ENCODE assay signal across 8 mouse cellular contexts in the genomic region with DNA sequence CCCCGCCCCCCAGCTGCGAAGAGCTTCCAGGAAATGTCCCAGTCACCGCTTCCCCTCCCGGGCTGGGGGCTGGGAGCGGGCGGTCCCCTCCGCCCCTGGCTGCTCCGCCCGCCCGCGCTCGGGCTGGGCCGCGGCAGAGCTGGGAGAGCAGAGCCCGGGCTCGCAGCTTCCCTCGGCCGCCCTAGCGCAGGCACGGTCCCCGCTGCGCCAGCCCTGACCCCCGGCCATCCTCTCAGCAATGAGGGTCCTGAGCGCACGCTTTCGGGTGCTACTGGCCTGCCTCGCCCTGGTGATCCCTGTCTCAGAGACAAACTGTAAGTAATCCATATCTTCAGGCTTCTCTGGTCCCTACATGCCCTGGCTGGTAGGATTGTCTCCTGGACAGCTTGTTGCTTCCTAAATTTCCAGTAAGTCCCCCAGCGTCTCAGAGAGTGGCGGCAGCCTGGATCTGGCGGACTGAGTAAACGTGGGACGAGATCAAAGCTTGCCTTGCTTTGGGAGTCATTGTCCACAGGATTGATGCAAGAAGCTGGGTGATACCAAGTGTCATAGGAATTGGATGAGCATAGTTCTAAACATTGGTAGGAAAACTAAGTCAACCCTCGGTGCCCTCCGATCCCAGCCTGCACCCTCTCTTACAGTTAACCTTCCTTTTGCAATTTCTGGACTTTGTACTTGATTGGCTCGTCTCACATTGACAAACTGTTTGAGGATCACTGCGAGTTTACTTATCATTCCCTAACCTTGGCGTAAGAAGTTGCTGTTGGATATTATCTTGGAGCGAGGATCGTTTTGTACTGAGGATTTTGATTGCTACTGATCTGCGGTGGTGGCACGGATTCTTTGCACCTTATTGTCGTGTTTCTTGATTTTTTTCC. TPM values are rescaled to one million over a fixed set of nuclear protein-coding genes. Genes with fewer than 3 reads are reported as not detected.
A peak's percentile ranks its signal among the peaks of the same experiment; 100 is the strongest.
DNase-seq lines count a peak whose midpoint lies in the region; ATAC-seq lines count a peak whose summit lies in the region.

A gene (plus strand): TSS at position 117 of the 878 bp plus-strand sequence.

- no peaks in the 10 kb centered on the region for H3K9me3 ChIP-seq in forebrain, embryonic 11.5 days (ENCODE audit: control insufficient read depth, low read length)
- H3K9me3 ChIP-seq in heart, embryonic 16.5 days (replicated peaks; ENCODE audit: control insufficient read depth, low read length): no peaks in the 10 kb centered on the region
- no peaks in the 10 kb centered on the region for H3K9me3 ChIP-seq in neural tube, embryonic 14.5 days (ENCODE audit: control insufficient read depth, low read length)

- H3K27ac ChIP-seq in forebrain, embryonic 11.5 days (ENCODE audit: low read depth, low read length): 0 out of 2 replicates have a peak within 1 kb of the TSS, but pooled peaks have one; percentile 18
- H3K27ac ChIP-seq in heart, embryonic 16.5 days (ENCODE audit: low read length): peak within 1 kb of the TSS; percentile 83
- peak within 1 kb of the TSS; percentile 40; the same call in 1 of the 2 replicates for H3K27ac ChIP-seq in neural tube, embryonic 14.5 days (ENCODE audit: low read depth, low read length)

- peak; percentile 22 to 32 for DNase-seq in B cell, adult 2 months
- DNase-seq in adrenal gland, postnatal 10 days: peak; percentile 82
- DNase-seq in forebrain, embryonic 11.5 days (ENCODE audit: low spot score): peak; percentile 80
- peak; percentile 83 for DNase-seq in kidney, postnatal 14 days
- DNase-seq in lung, adult 18-20 months: peak; percentile 77 to 78
- DNase-seq in thymus, adult 18-20 months: peak; percentile 7 to 39

- H3K27me3 ChIP-seq in forebrain, embryonic 11.5 days (ENCODE audit: control insufficient read depth, insufficient read depth, low read length): no peaks in the 10 kb centered on the region
- H3K27me3 ChIP-seq in heart, embryonic 16.5 days (ENCODE audit: control insufficient read depth, insufficient read depth, low read length): no peaks in the 10 kb centered on the region
- H3K27me3 ChIP-seq in neural tube, embryonic 14.5 days (ENCODE audit: control insufficient read depth, insufficient read depth, low read length): no peaks in the 10 kb centered on the region

- peak within 1 kb of the TSS; percentile 87 for H3K4me2 ChIP-seq in forebrain, embryonic 11.5 days (ENCODE audit: low read depth, low read length, severe bottlenecking)
- H3K4me2 ChIP-seq in heart, embryonic 16.5 days (ENCODE audit: low read depth, low read length): peak within 1 kb of the TSS; percentile 94
- H3K4me2 ChIP-seq in neural tube, embryonic 14.5 days (ENCODE audit: low read depth, low read length): peak within 1 kb of the TSS; percentile 94

- 6% methylated on average over 38 of the region's 42 CpGs for WGBS in forebrain, embryonic 11.5 days
- WGBS in heart, embryonic 16.5 days: 3% methylated on average over 34 of the region's 42 CpGs
- 4% methylated on average over 42 of the region's 42 CpGs for WGBS in neural tube, embryonic 14.5 days

- H3K9ac ChIP-seq in forebrain, embryonic 11.5 days (ENCODE audit: low read length): peak within 1 kb of the TSS; percentile 89
- peak within 1 kb of the TSS; percentile 92 for H3K9ac ChIP-seq in heart, embryonic 16.5 days (ENCODE audit: low read length)
- peak within 1 kb of the TSS; percentile 71 for H3K9ac ChIP-seq in neural tube, embryonic 14.5 days (replicated peaks; ENCODE audit: low read depth, low read length)

- no peaks in the 10 kb centered on the region for H3K36me3 ChIP-seq in forebrain, embryonic 11.5 days (ENCODE audit: control insufficient read depth, insufficient read depth, low read length)
- H3K36me3 ChIP-seq in heart, embryonic 16.5 days (ENCODE audit: control insufficient read depth, insufficient read depth): no peaks in the 10 kb centered on the region
- H3K36me3 ChIP-seq in neural tube, embryonic 14.5 days (ENCODE audit: control insufficient read depth, insufficient read depth, low read length): no peaks in the 10 kb centered on the region

- H3K4me3 ChIP-seq in forebrain, embryonic 11.5 days (ENCODE audit: low read depth, low read length): peak within 1 kb of the TSS; percentile 48
- peak within 1 kb of the TSS; percentile 82 for H3K4me3 ChIP-seq in heart, embryonic 16.5 days (ENCODE audit: low read length)
- peak within 1 kb of the TSS; percentile 55 for H3K4me3 ChIP-seq in neural tube, embryonic 14.5 days (ENCODE audit: low read depth, low read length)

- peak; percentile 92 for ATAC-seq in forebrain, embryonic 11.5 days (replicated peaks; ENCODE audit: low FRiP score)
- peak; percentile 95 for ATAC-seq in heart, embryonic 16.5 days (replicated peaks; ENCODE audit: extremely low read depth, insufficient read depth, low FRiP score)
- ATAC-seq in neural tube, embryonic 14.5 days (ENCODE audit: low read depth): peak; percentile 97

- no peaks in the 10 kb centered on the region for H3K4me1 ChIP-seq in forebrain, embryonic 11.5 days (replicated peaks; ENCODE audit: control insufficient read depth, insufficient read depth, low read length)
- H3K4me1 ChIP-seq in heart, embryonic 16.5 days (ENCODE audit: control insufficient read depth, insufficient read depth, low read length): no peaks in the 10 kb centered on the region
- H3K4me1 ChIP-seq in neural tube, embryonic 14.5 days (ENCODE audit: control insufficient read depth, insufficient read depth, low read length): no peaks in the 10 kb centered on the region

RNA-seq across cellular contexts. Expression of the gene that starts here (rescaled TPM):
- 10 to 100 TPM; 38.5 to 42.0 TPM for total RNA-seq in adrenal gland, postnatal 10 days (2021)
- polyA plus RNA-seq in forebrain, embryonic 11.5 days (2014; fragmentation: Nextera tagmentation; extraction: Ambion mirVana): 14.9 and 17.0 TPM in 2 replicates
- polyA plus RNA-seq in heart, embryonic 16.5 days (2015; fragmentation: Nextera tagmentation; extraction: Ambion mirVana): 20.3 and 23.0 TPM in 2 replicates
- polyA plus RNA-seq in neural tube, embryonic 14.5 days (2014; fragmentation: Nextera tagmentation; extraction: Ambion mirVana): 12.2 and 16.4 TPM in 2 replicates

Comparison
In these comparisons a context has a peak if more than half of its experiments do, and no peak if none do; other contexts are left out.
1. Peak in every context shown above with its lines: DNase-seq, ATAC-seq, H3K4me3 ChIP-seq and H3K27ac ChIP-seq.
2. DNase-seq: peak in every context shown above with its lines; median percentile 83 in kidney, postnatal 14 days; 82 in adrenal gland, postnatal 10 days; 80 in forebrain, embryonic 11.5 days; 78 in lung, adult 18-20 months; 27 in B cell, adult 2 months; 23 in thymus, adult 18-20 months.
3. H3K27ac ChIP-seq: peak in every context shown above with its lines; median percentile 83 in heart, embryonic 16.5 days; 40 in neural tube, embryonic 14.5 days; 18 in forebrain, embryonic 11.5 days.